ENCODE assay signal across 2 mouse cellular contexts in the genomic region with DNA sequence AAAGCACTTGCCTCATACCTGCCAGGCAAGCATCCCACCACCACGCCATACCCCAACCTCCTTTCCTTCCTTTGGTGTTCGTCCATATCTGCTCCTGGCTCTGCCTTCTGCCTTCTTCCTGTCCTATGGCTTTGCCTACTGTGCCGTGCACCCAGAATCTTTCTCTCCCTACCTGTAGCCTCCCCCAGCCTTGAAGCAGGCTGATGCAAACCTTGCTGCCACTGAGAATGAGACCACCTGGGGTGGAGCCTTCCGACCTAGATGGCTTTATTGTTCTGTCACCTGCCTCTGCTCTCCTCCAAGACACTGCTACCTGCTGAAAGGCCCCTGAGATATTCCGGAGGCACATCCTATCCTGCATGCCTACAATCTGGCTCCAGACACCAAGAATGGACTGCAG. TPM values are rescaled to one million over a fixed set of nuclear protein-coding genes. Genes with fewer than 3 reads are reported as not detected.
"Had no signal": no experiment of that assay in that cellular context is flagged by ENCODE, and none has a peak within 500 bp of the region (broad histone marks: within the 10 kb centered on the region; RNA-seq: fewer than 3 reads in every experiment).

No protein-coding gene starts in this region.

RNA-seq across cellular contexts. Expression of gene Spink2, which starts 27.4 kb away (rescaled TPM):
- total RNA-seq: neutrophil, adult 5-6 weeks had no signal
- polyA plus RNA-seq: small intestine, adult 2 months had no signal
